Mouse (Mus musculus): ENCODE results near the gene Napepld.
A peak's percentile ranks its signal among the peaks of the same experiment; 100 is the strongest.
"Not testable (repeated sequence)": the region's sequence is repeated elsewhere in the genome, so short reads cannot be mapped to it uniquely, and the experiment has no call there.

Napepld gene

GRCm38 (mm10) chr5:21667191-21668137 lies 33.7 kb downstream of the Napepld start:
- DNase-seq (ENCODE audit: low read depth, low spot score), result no peak

GRCm38 (mm10) chr5:21663081-21663480 lies 38.1 kb downstream of the Napepld start:
- no peak for DNase-seq (ENCODE audit: low read depth, low spot score)

- DNase-seq (ENCODE audit: low read depth, low spot score), result no peak
Observed at GRCm38 (mm10) chr5:21660850-21661249, 40.3 kb downstream of the Napepld start.

GRCm38 (mm10) chr5:21658623-21659395 lies 42.4 kb downstream of the Napepld start:
- no peak for DNase-seq (ENCODE audit: low read depth, low spot score)

- no peak for DNase-seq (ENCODE audit: low read depth, low spot score)
Observed at GRCm38 (mm10) chr5:21658038-21658437, 43.2 kb downstream of the Napepld start.

GRCm38 (mm10) chr5:21656912-21657311 lies 44.3 kb downstream of the Napepld start:
- DNase-seq (ENCODE audit: low read depth, low spot score), result no peak

GRCm38 (mm10) chr5:21651885-21652612 lies 49.1 kb downstream of the Napepld start:
- no peak for DNase-seq (ENCODE audit: low read depth, low spot score)

GRCm38 (mm10) chr5:21650736-21651135 lies 50.5 kb downstream of the Napepld start:
- DNase-seq (ENCODE audit: low read depth, low spot score), result no peak

GRCm38 (mm10) chr5:21646133-21646491 lies 55.1 kb downstream of the Napepld start:
- no peak for DNase-seq (ENCODE audit: low read depth, low spot score)

GRCm38 (mm10) chr5:21645439-21646132 lies 55.6 kb downstream of the Napepld start, which contains the start of the genes Fbxl13 and Armc10:
Gene Fbxl13, minus strand, starts transcription at chr5:21645634.
Gene Armc10, plus strand, starts transcription at chr5:21645813.
- peak; percentile 86 for DNase-seq (ENCODE audit: low read depth, low spot score)

GRCm38 (mm10) chr5:21644891-21645438 lies 56.2 kb downstream of the Napepld start:
- no peak for DNase-seq (ENCODE audit: low read depth, low spot score)

GRCm38 (mm10) chr5:21643606-21644005 lies 57.6 kb downstream of the Napepld start:
- DNase-seq (ENCODE audit: low read depth, low spot score), result no peak

- no peak for DNase-seq (ENCODE audit: low read depth, low spot score)
Observed at GRCm38 (mm10) chr5:21640961-21641360, 60.2 kb downstream of the Napepld start.

- DNase-seq (ENCODE audit: low read depth, low spot score), result no peak
Observed at GRCm38 (mm10) chr5:21625916-21626315, 75.3 kb downstream of the Napepld start.

- no peak for DNase-seq (ENCODE audit: low read depth, low spot score)
Observed at GRCm38 (mm10) chr5:21616450-21617009, 84.7 kb downstream of the Napepld start.

- not testable (repeated sequence) for DNase-seq (ENCODE audit: low read depth, low spot score)
Observed at GRCm38 (mm10) chr5:21614299-21614698, 86.9 kb downstream of the Napepld start.

Measured in brain, embryonic 18.5 days (tissue).